Mouse (Mus musculus) liver, embryonic 14.5 days (tissue): ENCODE data around the gene Kif18a. TPM values are rescaled to one million over a fixed set of nuclear protein-coding genes. Genes with fewer than 3 reads are reported as not detected.

Experiments used
- ATAC-seq: fragments of 200-750 bp; cut with Nextera tagmentation; 2 replicates; pipeline ENCODE4 v1.8.0; 2017; ENCODE audit warnings: moderate number of reproducible peaks, mild to moderate bottlenecking, moderate library complexity; ENCODE audit not compliant: insufficient read depth
- DNase-seq, 3 experiments: peaks; one replicate each; pipeline ENCODE4 v3.0.0-alpha.2; 2012 to 2013; ENCODE audit warnings: low read depth in 3 of 3, low spot score in 3 of 3
- H3K27ac ChIP-seq: fragments of 300-500 bp; sonication (generic); 2 replicates; pipeline ENCODE4 v1.5.1; 2014; ENCODE audit warnings: moderate library complexity, mild to moderate bottlenecking, control low read depth, inconsistent platforms
- H3K27me3 ChIP-seq: fragments of 300-500 bp; sonication (generic); 2 replicates; pipeline ENCODE4 v1.6.1; 2014; ENCODE audit warnings: mild to moderate bottlenecking, low read length, moderate library complexity; ENCODE audit not compliant: control insufficient read depth, insufficient read depth
- H3K36me3 ChIP-seq: fragments of 300-500 bp; sonication (generic); replicated peaks from 2 replicates; pipeline ENCODE4 v1.6.1; 2014; ENCODE audit warnings: low read depth; ENCODE audit not compliant: control insufficient read depth, insufficient read depth
- H3K4me1 ChIP-seq, 2 experiments: fragments of 200-500 bp in 1 of 2; fragments of 300-500 bp in 1 of 2; sonication (generic) in 1 of 2; replicated peaks; 2 replicates each; pipeline ENCODE4 v1.6.1; 2012 to 2014; ENCODE audit warnings: antibody characterized with exemption in 1 of 2, inconsistent platforms in 1 of 2, low read length in 1 of 2; ENCODE audit not compliant: control insufficient read depth in 2 of 2, insufficient read depth in 2 of 2
- H3K4me2 ChIP-seq: fragments of 300-500 bp; sonication (generic); 2 replicates; pipeline ENCODE4 v1.6.1; 2014; ENCODE audit warnings: low read depth, mild to moderate bottlenecking, control low read depth, moderate library complexity
- H3K4me3 ChIP-seq, 2 experiments: fragments of 200-500 bp in 1 of 2; fragments of 300-500 bp in 1 of 2; sonication (generic) in 1 of 2; 2 replicates each; pipeline ENCODE4 v1.5.1; 2012 to 2014; ENCODE audit warnings: low read depth in 2 of 2, low read length in 2 of 2, mild to moderate bottlenecking in 2 of 2, control low read depth in 1 of 2, inconsistent platforms in 1 of 2, moderate library complexity in 1 of 2; ENCODE audit not compliant: insufficient read depth in 1 of 2
- H3K9ac ChIP-seq: fragments of 300-500 bp; sonication (generic); replicated peaks from 2 replicates; pipeline ENCODE4 v1.6.1; 2014; ENCODE audit warnings: mild to moderate bottlenecking, control low read depth, moderate library complexity
- H3K9me3 ChIP-seq: fragments of 300-500 bp; sonication (generic); 2 replicates; pipeline ENCODE4 v1.6.1; 2016; ENCODE audit warnings: low read length, mixed read lengths; ENCODE audit not compliant: control insufficient read depth
- CTCF ChIP-seq: IDR thresholded peaks from 2 replicates; pipeline ENCODE4 v1.5.1; 2016; ENCODE audit warnings: antibody characterized with exemption, low read depth, control low read depth
- EP300 ChIP-seq: IDR thresholded peaks from 2 replicates; pipeline ENCODE4 v1.6.1; 2016; ENCODE audit warnings: antibody characterized with exemption, low read depth
- WGBS: fragments of 180-500 bp; shearing (Covaris S2); extraction: QIAGEN DNeasy Blood & Tissue Kit; methylation state at CpG from one replicate; pipeline ENCODE4 v1.1.7; 2014; ENCODE audit not compliant: insufficient replicate concordance; 5-methylcytosine and 5-hydroxymethylcytosine counted together
- polyA plus RNA-seq, 2 experiments: library from polyadenylated mRNA; depleted of rRNA in 1 of 2; stranded (reverse) in 1 of 2; unstranded in 1 of 2; fragments of >200 nt; fragmentation: Nextera tagmentation in 1 of 2; extraction: Ambion mirVana in 1 of 2; gene quantifications; 2 replicates each; pipeline versions ENCODE4 v1.2.1 to v1.2.3; 2012 to 2014

The Kif18a gene
- polyA plus RNA-seq, 2 experiments: 12.1 to 31.9 TPM

GRCm38 (mm10) chr2:109284121-109284520, 3.6 kb downstream of the Kif18a start:
- 43% methylated on average over 3 of the region's 3 CpGs for WGBS
- H3K4me1 ChIP-seq: peaks cover 17 to 19% of the 10 kb centered on the region in 2 experiments
- no peaks in the 10 kb centered on the region for H3K27me3 ChIP-seq
- peak; percentile 83 for TF ChIP-seq EP300
- TF ChIP-seq CTCF: no peak
- no peaks in the 10 kb centered on the region for H3K9me3 ChIP-seq
- peak overlapping the region; percentile 77 for H3K27ac ChIP-seq
- H3K4me3 ChIP-seq: peak overlapping the region; percentile 42 to 47
- H3K9ac ChIP-seq: peak overlapping the region; percentile 56
- H3K36me3 ChIP-seq: peaks cover 8% of the 10 kb centered on the region
- DNase-seq (peak; percentile 62 to 75 (median 73)), ATAC-seq (peak; percentile 39; the same call in 1 of the 2 replicates)
- peak overlapping the region; percentile 68 for H3K4me2 ChIP-seq

DNA sequence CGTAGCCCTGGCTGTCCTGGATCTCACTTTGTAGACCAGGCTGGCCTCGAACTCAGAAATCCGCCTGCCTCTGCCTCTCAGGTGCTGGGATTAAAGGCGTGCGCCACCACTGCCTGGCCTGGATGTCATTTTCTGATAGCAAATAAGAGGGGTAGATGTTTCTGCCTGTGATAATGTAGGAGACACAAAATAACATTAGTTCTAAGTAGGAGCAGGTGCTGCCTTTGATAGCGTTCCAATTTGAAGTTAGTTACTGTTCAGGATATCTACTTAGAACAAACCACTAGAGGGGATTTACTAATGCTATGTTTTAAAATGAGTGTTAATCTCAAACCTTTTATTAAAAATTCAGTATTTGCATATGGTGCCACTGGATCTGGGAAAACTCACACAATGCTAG, 8.8 kb downstream of the Kif18a start:
- no peak overlapping the region for H3K9ac ChIP-seq
- 81% methylated on average over 6 of the region's 6 CpGs for WGBS
- TF ChIP-seq CTCF (no peak), EP300 (no peak)
- H3K4me1 ChIP-seq: peaks cover 9 to 11% of the 10 kb centered on the region in 2 experiments
- no peak for ATAC-seq
- H3K9me3 ChIP-seq: no peaks in the 10 kb centered on the region
- peaks cover 47% of the 10 kb centered on the region for H3K36me3 ChIP-seq
- DNase-seq: no peak
- no peak overlapping the region for H3K4me2 ChIP-seq
- H3K27ac ChIP-seq: no peak overlapping the region
- H3K4me3 ChIP-seq: no peak overlapping the region
- no peaks in the 10 kb centered on the region for H3K27me3 ChIP-seq

DNA sequence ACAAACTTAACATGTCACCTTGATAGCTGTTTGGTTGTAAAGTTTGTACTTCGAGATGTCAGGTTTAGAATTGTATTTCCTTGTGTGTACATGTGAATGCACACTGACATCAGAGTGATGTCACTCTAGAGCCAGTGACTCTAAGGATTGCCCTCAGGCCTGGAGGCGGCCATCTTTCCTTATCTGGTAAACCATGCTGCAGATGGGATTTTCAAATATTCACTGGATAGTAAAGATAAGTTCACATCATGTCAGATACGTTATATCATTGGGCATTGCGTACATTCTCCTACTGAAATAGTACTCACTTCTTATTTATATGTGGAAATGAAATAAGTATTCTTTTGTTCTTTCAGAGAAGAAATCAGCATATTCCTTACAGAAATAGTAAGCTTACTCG, 15.7 kb downstream of the Kif18a start:
- no peak overlapping the region for H3K27ac ChIP-seq
- no peak for TF ChIP-seq CTCF
- peak; percentile 73 for TF ChIP-seq EP300
- WGBS: 33% methylated on average over 5 of the region's 5 CpGs
- no peak overlapping the region for H3K4me3 ChIP-seq
- DNase-seq (peak; percentile 41 to 63 (median 56)), ATAC-seq (peak; percentile 88)
- H3K36me3 ChIP-seq: peaks cover 46% of the 10 kb centered on the region
- H3K4me2 ChIP-seq: no peak overlapping the region
- no peaks in the 10 kb centered on the region for H3K27me3 ChIP-seq
- no peak overlapping the region for H3K9ac ChIP-seq
- H3K4me1 ChIP-seq: peaks cover 0 to 4% of the 10 kb centered on the region in 2 experiments; a peak in 2 of 4 replicates
- H3K9me3 ChIP-seq: no peaks in the 10 kb centered on the region

GRCm38 (mm10) chr2:109298160-109298559, 17.6 kb downstream of the Kif18a start:
- Histone ChIP-seq H3K9ac (no peak overlapping the region), H3K4me3 (no peak overlapping the region), H3K36me3 (peaks cover 42% of the 10 kb centered on the region), H3K27ac (no peak overlapping the region), H3K4me2 (no peak overlapping the region), H3K27me3 (no peaks in the 10 kb centered on the region), H3K9me3 (no peaks in the 10 kb centered on the region), H3K4me1 (peaks cover 0 to 4% of the 10 kb centered on the region in 2 experiments; a peak in 2 of 4 replicates)
- DNase-seq (no peak), ATAC-seq (no peak)
- no peak for TF ChIP-seq CTCF
- TF ChIP-seq EP300: no peak
- 90% methylated on average over 1 of the region's 1 CpGs for WGBS

DNA sequence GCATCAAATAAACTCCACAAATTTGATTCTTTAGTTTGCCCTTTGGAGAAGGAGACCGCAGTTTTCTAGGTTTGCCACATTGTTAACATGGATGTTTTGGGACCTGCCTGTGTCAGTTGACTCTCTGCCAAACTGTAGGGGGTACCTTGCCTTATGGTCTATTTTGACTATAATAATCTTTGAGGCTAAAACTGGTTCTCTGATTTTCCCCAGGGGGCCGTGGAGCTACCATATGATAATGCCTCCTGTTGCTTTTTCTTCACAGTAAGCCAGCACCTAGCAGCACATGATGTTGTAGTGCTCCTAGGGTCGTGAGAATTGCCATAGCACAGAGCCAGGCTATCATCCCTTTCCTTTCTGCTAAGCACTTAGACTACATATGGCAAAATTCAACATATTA, 21.7 kb downstream of the Kif18a start:
- no peaks in the 10 kb centered on the region for H3K9me3 ChIP-seq
- ATAC-seq (no peak), DNase-seq (no peak)
- TF ChIP-seq EP300 (no peak), CTCF (no peak)
- H3K36me3 ChIP-seq: peaks cover 43% of the 10 kb centered on the region
- H3K27ac ChIP-seq: no peak overlapping the region
- no peak overlapping the region for H3K4me2 ChIP-seq
- no peaks in the 10 kb centered on the region for H3K4me1 ChIP-seq
- no peak overlapping the region for H3K9ac ChIP-seq
- no peak overlapping the region for H3K4me3 ChIP-seq
- WGBS: 86% methylated on average over 3 of the region's 3 CpGs
- no peaks in the 10 kb centered on the region for H3K27me3 ChIP-seq
